Mouse (Mus musculus) left cerebral cortex, adult 11 months (tissue): Measurements from ENCODE around the gene Akr1b10.
"Not testable (repeated sequence)": the region's sequence is repeated elsewhere in the genome, so short reads cannot be mapped to it uniquely, and the experiment has no call there.

Experiments
- DNase-seq: peaks from one replicate; pipeline ENCODE4 v3.0.0; 2022; ENCODE audit warnings: low spot score

The Akr1b10 gene

GRCm38 (mm10) chr6:34384110-34384661 lies at the start of gene Akr1b10:
Gene Akr1b10 (plus strand): TSS chr6:34384218.
- DNase-seq: peak; percentile 72

GRCm38 (mm10) chr6:34334673-34335072 lies 49.3 kb upstream of the Akr1b10 start:
- DNase-seq: no peak

DNA sequence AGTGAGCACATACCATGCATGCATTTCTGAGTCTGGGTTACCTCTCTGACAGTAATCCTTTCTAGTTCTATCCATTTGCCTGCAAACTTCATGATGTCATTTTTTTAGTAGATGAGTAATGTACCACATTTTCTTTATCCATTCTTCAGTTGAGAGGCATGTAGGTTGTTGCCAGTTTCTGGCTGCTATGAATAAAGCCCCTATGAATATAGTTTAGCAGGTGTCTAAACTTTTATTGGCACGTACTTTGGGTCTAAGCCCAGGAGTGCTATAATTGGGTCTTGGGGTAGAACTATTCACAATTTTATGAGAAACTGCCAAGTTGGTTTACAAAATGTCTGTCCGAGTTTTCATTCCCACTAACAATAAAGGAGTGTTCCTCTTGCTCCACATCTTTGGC lies 46.2 kb upstream of the Akr1b10 start:
- no peak for DNase-seq

DNA sequence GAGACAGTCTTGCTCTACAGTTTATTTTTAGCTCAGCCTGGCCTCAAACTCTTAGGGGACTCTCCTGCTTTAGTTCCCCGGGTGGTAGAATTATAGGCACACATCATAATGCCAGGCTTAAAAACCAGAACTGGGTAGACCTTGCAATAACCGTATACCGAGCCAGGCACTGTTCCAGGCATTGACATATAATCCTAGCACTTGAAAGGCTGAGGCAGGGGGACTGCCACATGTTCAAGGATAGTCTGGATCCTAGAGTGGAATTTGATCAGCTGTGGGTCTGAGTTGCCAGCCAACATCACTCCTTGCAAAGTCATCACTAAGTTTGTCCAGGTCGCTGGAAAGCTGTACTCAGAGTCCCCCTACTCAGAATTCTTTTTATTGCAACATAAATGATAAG lies 42.0 kb upstream of the Akr1b10 start:
- DNase-seq: no peak

GRCm38 (mm10) chr6:34342476-34342875 lies 41.5 kb upstream of the Akr1b10 start:
- DNase-seq: no peak

GRCm38 (mm10) chr6:34343426-34343825 lies 40.6 kb upstream of the Akr1b10 start:
- no peak for DNase-seq

DNA sequence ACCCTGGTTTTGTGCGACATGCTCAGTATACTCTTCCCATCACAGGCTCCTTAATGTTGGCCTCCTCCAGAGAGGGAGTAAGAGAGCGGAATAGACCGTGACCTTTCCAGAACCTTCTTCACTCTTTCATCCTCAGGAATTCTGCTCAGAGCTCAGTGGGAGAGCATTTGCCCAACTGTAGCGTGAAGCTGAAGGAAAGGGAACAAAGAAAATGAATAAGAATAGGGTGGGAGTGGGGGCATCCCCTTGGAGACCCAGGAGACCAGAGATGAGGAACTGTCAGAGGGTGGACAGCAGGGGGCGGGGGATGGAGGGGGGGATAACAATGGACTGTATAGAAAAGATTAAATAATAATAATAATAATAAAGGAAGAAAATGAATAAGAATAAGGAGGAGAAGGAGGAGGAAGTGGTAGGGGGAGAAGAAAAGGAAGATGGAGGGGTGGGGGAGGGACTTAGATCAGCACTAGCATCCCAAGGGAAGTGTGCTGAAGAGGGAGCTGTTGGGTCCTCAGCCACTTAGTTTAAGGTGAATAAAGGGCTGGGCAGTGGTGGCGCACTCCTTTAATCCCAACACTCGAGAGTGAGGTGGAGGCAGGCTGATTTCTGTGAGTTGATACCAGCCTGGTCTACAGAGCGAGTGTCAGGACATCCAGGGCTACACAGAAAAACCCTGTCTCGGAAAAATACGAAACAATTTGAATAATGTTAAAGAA lies 39.7 kb upstream of the Akr1b10 start:
- no peak for DNase-seq

- no peak for DNase-seq
These were observed 39.1 kb upstream of the Akr1b10 start for GRCm38 (mm10) chr6:34344935-34345334.

DNA sequence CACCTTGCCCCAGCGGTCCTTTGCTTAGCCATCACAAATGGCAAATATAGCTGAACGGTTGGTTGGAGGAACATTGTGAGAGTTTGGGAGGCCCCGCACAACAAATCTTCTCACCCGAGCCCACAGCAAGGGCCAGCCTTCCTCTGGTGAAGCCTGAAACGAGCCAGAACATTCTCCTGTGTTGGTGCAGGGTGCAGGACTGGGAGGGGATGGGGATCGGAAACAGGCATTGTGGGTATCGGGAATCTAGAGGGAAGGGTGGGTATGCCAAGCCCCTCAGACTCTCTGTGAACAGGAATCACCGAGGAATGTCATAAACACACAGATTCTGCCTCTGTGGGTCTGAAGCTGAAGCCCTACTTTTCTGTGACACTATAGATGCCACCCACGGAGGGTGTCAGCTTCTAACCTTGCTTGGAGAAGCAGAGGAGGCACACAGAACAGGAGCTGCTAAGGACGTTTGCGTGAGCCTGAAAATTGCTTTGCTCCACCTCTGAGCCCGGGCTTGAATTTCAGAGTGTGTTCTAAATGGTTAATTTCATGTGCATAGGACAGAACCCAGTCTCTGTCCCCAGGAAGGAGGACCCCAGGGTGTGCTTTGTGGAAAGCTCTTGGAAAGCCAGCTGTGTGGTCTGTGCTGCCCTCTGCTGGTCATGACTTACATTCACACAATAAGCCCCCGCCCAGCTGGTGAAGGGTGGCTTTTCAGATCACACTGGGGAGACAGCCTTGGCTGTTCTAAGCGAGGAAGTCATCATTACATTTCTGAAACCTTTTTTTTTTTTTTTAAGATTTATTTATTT lies 37.7 kb upstream of the Akr1b10 start:
- peak; percentile 50 for DNase-seq

DNA sequence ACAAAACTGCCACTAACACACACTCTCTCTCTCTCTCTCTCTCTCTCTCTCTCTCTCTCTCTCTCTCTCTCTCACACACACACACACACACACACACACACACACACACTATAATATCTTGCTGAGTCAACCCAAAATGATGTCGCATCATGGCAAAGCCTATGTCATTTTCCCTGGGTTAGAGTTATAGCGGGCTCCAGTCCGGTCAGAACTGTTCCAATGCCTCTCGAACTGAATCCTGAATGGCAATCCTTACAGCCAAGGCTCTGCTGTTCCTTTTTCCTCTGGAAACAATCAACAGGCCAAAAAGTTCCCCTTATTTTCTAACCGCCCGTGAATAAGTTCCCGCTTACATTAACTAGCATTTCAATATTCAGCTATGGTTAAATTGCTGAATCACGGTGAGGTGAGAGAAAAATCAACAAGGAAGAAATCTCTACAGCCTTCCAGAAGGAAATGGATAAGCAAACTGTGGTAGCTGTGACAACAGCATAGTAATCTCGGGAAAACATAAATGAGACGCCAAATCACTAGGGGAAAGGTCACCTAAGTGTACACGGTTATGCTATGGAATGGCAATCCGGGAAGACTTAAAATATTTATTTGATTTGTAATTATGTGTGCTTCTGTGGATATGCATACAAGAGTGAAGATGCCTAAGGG lies 33.9 kb upstream of the Akr1b10 start:
- DNase-seq: no peak

- not testable (repeated sequence) for DNase-seq
These were observed 32.5 kb upstream of the Akr1b10 start for GRCm38 (mm10) chr6:34351481-34351880.

GRCm38 (mm10) chr6:34352401-34352800 lies 31.6 kb upstream of the Akr1b10 start:
- DNase-seq: no peak

DNA sequence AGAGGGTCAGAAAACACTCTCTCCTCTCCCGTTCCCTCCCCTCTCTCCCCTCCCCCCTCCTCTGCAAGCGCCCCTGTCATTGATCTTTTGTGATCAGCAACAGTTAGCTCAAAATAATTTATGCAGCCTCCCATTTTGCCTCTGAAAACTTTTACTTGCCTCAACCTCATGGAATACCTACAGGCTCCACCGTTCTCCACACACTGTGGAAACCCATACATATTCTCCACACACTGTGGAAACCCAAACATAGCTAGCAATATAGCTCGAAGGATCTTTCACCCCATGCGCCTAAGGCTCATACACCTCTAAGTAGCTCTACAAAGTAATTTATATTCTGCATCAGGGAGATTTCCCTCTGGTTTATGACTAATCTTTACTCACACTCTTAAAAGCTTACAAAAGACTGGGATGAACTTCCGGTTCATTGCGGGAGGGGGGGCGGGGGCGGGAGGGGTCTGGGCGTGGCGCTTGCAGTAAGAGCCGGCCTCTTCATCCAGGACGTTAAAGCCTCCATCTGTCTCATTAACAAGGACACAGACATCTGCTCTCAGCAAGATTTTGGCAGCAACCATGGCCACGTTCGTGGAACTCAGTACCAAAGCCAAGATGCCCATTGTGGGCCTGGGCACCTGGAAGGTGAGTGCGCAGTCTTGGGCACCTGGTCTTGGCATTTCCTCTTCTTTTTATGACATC lies 30.2 kb upstream of the Akr1b10 start, which contains the start of gene Akr1b8:
Akr1b8 (plus strand) TSS at position 462 of the 696 bp plus-strand sequence.
- no peak for DNase-seq

- no peak for DNase-seq
These were observed 29.4 kb upstream of the Akr1b10 start for GRCm38 (mm10) chr6:34354354-34355348.

GRCm38 (mm10) chr6:34355349-34355747 lies 28.7 kb upstream of the Akr1b10 start:
- DNase-seq: no peak

DNA sequence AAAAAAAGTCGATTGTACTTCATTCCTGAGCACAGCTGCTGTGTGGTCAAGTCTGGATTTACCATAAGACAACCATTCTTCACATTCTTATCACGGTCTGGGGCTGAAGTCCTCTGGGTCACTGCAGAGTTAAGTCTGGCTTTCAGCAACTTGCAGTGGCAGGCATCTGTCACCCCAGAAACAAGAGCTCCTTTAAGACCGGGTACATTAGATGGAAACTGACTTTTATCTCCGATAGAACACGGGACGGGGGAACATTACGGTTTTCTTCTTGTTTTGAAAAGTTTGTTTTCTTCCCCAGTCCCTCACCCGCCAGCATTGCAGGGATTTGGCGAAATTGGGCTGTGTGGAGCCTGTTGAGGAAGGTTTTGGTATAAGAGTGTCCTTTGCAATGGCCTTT lies 28.2 kb upstream of the Akr1b10 start:
- DNase-seq: no peak

DNA sequence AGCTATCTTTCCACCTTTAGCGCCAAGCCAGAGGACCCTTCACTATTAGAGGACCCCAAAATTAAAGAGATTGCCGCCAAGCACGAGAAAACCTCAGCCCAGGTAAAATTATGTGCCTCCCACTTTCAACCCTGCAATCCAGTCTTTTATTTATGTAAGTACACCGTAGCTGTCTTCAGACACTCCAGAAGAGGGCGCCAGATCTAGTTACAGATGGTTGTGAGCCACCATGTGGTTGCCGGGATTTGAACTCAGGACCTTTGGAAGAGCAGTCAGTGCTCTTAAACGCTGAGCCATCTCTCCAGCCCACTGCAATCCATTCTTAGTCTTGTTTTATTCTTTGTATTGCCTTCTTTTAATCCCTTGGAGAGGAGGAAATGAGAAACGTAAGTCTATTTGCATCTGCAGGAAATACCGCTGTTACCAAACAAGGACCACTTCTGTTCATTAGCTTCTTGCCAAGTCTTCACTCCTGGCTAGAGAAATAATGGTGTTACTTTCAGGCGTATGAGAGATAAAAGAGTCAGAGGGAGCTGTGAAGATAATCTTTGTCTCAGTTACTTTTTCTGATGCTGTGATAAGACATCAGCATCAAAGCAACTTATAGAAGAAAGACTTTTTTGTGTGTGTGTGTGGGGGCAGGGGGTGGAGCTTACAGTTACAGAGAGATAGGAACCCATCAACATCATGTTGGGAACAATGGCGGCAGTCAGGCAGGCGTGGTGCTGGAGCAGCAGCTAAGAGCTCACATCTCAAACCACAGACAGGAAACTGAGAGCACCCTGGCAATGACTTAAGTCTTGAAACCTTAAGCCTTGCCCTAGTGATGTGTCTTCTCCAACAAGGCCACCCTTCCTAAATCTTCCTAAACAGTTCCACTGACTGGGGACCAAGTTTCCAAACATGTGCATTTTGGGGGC lies 19.5 kb upstream of the Akr1b10 start:
- no peak for DNase-seq

- no peak for DNase-seq
These were observed 16.0 kb upstream of the Akr1b10 start for GRCm38 (mm10) chr6:34367998-34368397.

GRCm38 (mm10) chr6:34370081-34370480 lies 13.9 kb upstream of the Akr1b10 start:
- DNase-seq: no peak
